Mouse (Mus musculus) adrenal gland, adult 18-20 months (tissue): ENCODE results near the gene Cldn13. TPM values are rescaled to one million over a fixed set of nuclear protein-coding genes. Genes with fewer than 3 reads are reported as not detected.
"Not testable (repeated sequence)": the region's sequence is repeated elsewhere in the genome, so short reads cannot be mapped to it uniquely, and the experiment has no call there.

Source experiments
- DNase-seq, 2 experiments: peaks; one replicate each; pipeline ENCODE4 v3.0.0; 2021 to 2022; ENCODE audit warnings: low spot score in 2 of 2
- long read RNA-seq, 2 experiments: library from polyadenylated mRNA; stranded (forward); transcript quantifications; one replicate each; pipeline ENCODE4 v2.0.0; 2021
- total RNA-seq, 2 experiments: library from RNA; stranded (reverse); gene quantifications; 1 replicate in 1 of 2; 2 replicates in 1 of 2; pipeline ENCODE4 v1.2.3; 2021

Cldn13 gene
- not detected for total RNA-seq
- long read RNA-seq, experiment 1: 0 reads
- long read RNA-seq, experiment 2: 0 reads

DNA sequence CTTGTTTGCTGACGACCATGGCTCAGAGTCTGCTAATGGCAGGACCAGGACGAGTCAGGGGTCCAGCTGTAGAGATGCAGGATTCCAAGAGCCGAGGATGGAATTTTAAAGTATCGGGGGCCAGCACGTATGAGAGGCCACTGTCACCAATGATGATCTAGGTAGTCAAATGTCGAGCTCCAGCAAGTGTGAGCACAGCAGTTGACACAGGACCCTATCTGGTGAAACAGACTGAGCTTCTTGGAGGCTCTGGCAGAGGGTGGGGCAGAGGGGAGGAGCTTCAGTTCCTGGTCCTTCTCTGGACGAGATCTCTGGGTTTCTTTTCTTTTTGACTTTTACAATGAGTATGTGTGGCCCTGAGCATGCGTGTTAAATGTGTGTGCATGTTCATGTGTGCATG is at the start of gene Cldn13:
TSS of gene Cldn13 (minus strand) at position 216 of the 400 bp plus-strand sequence.
- DNase-seq: no peak

DNA sequence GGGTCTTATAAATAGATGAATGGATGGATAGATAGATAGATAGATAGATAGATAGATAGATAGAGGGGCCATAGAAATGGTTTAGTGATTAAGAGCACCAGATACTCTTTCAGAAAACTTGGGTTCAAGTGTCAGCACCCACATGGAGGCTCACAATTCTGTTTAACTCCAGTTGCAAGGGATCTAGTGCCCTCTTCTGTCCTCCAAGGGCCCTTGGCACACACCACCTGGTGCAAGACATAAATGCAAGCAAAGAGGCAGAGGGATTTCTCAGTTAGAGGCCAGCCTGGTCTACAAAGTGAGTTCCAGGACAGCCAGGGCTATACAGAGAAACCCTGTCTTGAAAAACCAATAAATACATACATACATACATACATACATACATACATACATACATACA is 49.3 kb upstream of the Cldn13 start:
- DNase-seq: not testable (repeated sequence)

DNA sequence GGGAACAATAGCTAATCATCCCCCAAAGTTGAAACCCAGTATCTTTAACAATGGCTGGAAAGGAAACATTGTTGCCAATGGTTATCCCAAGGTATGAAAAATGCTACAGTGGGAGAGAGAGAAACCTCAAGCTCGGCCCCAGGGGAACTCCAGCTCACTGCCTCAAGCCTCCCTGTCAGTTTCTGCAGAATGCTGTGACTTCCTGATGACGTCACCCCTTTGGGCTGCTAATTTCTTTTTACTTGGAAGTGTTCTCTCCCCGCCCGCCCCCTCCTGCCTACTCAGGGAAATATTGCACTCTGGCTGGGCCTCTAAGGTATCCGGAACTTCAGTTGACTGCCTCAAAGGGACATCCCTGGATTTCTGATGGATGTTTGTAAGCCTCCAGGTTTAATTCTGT is 48.2 kb upstream of the Cldn13 start:
- DNase-seq: no peak

DNA sequence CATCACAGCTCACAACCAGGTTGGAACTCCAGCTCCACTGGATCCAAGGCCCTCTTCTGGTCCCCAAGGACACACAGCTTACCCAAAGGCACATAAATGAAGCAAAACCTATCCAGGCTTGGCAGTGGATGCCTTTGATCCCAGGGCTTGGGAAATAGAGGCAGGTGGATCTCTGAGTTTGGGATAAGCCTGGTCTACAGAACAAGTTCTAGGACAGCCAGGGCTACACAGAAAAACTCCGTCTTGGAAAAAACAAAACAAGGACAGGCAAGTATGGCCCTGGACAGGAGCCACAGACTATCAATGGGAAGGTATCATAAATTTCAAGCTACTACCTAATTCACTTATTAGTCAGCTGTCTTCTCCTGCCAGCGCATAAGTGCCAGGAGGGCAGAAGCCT is 46.2 kb upstream of the Cldn13 start:
- DNase-seq: no peak

DNA sequence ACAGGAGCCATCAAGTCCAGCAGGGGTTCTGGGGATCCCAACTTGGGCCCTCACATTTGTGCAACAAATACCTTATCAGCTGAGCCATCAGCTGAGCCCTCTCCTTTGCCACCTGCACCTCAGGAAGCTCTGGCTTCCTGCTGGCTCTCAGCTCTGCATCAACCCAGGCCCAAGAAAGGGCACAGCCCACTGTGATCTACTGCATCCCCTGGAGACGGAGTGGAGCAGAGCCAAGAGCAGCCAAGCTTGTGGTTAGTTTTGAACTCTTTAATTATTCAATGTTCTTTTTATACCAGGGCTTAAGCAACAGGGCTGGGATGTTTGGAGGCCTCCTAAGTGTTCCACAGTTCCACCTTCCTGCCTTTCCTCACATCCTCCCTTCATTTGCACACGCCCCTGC is 45.1 kb upstream of the Cldn13 start:
- no peak for DNase-seq

DNA sequence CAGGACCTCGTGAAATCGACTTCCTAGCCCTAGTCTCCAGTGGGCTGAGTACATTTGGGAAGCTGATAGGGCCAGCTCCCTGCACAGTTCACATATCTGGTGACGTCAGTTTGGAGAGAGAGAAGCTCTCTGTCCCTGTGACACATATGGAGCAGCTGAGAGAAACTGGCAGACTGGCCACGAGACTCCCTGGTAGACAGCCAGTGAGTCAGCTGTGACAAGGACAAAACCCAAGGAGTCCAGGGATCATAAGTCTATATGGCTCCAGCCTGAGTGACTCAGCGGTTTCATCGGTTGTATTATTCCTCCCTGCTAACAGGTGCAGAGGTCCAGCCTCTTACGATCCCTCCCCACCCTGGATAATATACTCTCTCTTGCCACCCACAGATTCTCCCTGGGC is 43.8 kb upstream of the Cldn13 start:
- peak; percentile 45 to 47 for DNase-seq

- DNase-seq: no peak
These were observed 40.2 kb upstream of the Cldn13 start for GRCm38 (mm10) chr5:134955491-134955890.

DNA sequence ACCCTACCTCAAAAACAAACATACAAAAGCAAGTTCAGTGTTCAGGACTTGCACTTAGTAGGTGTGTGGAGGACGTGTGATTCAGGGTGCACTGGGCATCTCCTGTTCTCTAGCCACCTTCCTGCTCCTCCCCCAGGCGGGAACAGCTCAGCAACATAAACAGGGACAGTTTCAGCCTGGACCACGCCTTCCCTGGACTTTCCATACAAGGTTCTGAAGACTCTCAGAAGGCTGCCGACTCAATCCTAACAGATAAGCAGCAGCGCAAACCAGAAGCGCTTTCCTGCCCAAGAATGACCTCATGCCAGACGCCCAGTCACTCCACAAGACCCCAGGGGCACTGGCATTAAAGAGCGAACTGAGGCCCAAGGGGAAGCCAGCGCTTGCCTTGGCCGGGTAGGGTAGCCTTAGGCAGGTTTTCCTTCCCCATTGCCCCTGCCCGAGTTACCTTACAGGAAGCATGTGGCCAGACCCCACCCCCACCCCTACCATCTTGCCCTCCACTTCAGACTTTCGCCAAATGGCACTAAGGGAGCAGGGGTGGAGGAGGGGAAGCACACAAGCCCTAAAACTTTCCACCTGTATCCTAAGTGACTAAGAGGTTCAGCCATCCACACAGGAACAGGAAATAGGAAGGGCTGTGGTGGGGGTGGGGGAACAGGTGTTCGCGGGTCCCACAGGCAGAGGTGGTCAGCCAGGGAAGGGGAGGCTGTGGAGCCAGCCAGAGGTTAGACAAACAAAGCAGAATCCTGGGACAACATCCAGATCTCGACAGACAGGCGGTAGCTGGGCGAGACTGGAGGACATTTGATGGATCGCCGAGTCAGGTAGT is 35.9 kb upstream of the Cldn13 start:
- DNase-seq: no peak

DNA sequence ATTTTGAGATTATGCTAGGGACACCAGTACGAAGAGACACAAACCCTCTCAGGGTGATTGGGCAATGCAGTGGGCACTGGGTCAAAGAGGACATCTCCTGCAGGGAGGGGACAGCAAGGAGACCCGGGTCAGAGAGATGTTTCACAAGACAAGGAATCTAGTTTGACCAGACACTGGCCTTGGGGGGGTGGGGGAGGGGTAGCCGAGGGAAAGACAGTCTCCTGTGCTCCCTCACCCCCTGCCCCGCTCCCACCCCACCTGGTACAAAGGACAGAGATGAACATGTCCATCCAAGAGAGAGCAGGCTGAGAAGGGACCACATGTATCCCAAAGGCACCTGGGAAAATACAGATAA is 32.7 kb upstream of the Cldn13 start:
- DNase-seq: no peak

DNA sequence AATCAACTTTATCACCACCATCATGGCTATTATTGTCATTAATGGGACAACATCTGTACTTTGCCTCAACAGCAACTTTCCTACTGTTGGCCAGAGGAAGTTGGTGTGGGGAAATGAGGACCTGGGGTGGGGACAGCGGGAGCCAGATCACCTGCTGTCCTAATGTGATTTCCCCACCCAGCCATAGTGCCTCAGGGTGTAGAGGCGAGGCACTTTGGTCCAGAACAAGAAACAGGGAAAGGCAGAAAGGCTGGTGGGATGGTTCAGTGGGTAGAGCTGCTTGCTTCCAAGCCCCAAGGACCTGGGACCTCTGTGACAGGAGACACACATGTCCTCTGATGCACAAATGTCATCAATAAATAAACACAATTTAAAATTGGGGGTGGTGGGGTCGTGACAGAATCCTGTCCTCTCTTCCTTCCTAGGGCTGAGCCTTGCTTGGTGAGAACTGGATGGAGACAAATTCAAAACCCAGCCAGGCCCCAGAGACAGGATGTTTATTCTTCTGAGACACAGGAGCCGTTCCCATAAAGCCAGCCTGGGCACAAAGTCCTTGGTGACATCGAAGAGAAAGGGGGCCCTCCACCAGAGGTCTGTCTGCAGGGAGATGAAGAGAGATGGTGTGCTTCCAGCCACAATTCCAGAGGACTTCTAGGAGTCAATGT is 32.2 kb upstream of the Cldn13 start:
- DNase-seq: no peak

DNA sequence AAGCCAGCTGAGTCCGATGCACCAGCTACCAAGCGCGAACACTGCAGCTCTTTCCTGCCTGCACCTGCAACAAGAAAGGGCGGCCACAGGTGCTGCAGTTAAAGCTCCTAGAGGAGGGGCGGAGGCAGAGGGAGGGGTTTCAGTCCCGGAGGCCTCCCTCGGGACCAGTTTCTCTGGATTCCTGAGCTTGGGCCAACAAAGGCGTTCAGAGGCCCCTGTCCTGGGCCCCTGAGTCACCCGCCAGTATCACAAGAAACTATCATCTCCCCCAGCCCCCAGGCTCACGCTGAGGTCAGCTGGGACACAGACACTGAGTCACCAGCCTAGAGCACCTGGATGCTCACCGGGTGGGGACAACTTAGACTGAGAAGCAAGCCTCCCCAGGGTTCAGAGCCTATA is 31.5 kb upstream of the Cldn13 start, which contains the start of gene Cldn4:
TSS of gene Cldn4 (minus strand) at position 78 of the 399 bp plus-strand sequence.
- no peak for DNase-seq

GRCm38 (mm10) chr5:134946063-134946856 is 30.9 kb upstream of the Cldn13 start:
- no peak for DNase-seq

GRCm38 (mm10) chr5:134945266-134945959 is 30.1 kb upstream of the Cldn13 start:
- DNase-seq: no peak

DNA sequence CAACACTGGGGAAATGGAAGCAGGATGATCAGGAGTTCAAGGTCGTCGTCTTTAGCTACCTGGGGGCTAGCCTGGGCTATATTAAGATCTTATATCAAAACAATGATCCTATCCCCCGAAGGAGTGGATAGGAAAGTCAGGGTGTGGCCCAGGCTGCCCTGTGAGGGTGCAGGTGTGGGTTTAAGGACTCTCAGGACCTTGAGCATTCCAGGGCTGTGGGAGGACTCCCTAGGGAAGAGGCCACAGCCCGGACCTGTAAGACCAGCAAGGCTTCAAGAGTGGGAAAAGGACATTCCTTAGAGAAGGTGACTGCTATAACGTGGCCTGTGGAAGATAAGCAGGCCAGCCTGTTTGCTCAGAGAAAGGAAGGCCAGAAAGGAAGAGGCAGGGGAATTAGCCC is 28.9 kb upstream of the Cldn13 start:
- no peak for DNase-seq

GRCm38 (mm10) chr5:134942740-134943139 is 27.4 kb upstream of the Cldn13 start:
- DNase-seq: no peak

DNA sequence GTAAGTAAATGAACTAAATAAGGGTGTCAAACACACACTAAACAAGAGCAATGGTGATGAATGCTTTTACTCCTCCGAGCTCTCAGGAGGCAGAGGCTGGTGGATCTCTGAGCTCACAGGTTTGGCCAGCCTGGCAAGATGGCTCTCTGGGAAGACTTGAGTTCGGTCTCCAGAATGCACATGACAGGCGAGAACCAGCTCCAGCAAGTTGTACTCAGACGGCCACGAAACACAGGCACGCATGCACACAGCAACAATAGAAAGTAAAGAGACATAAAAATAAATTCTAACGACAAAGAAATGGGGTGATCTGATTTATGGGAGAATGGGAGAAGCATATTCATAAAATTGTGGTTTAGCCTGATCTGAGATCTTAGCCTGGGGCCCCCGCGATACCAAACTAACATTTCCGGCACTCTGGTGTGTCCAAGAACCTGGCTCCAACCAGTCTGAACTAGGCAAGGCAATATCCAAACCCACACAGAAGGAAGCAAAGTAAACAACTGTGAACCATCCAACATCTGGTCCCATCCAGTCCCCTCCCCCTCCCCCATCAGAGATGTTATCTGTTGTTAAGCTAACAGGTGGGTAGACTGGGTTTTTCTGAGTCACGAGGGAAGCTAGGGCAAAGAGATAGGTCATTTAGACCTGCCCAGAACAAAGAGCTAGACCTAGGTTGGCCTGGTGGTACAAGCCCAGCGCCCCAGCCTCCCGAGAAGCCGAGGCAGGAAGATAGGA is 26.3 kb upstream of the Cldn13 start:
- DNase-seq: no peak

GRCm38 (mm10) chr5:134939554-134939953 is 24.2 kb upstream of the Cldn13 start:
- not testable (repeated sequence) for DNase-seq

DNA sequence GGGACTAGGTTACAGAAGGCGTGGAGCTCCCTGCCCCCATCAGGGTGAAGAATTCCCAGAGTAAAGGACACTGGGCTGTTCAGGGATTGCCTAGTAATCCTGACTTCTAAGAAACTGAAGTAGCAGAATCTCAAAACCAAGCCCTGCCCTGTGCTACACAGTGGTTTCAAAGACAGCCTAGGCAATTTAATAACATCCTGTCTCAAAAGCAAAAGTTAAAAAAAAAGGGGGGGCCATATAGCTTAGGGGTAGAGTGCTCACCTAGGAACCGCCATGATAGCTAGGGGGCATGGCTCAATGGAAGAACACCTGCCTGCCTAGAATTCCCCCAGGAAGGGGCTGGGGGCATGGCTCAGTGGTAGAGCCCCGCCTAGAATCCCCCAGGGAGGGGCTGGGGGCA is 23.7 kb upstream of the Cldn13 start:
- no peak for DNase-seq

- DNase-seq: no peak
These were observed 21.4 kb upstream of the Cldn13 start for GRCm38 (mm10) chr5:134936626-134937185.

- no peak for DNase-seq
These were observed 20.7 kb upstream of the Cldn13 start for GRCm38 (mm10) chr5:134936051-134936450.
